Mouse (Mus musculus) lung, postnatal 0 days (tissue): ENCODE results near the gene Dlgap4.

ENCODE experiments used
- CTCF ChIP-seq: IDR thresholded peaks from 2 replicates; pipeline ENCODE4 v1.5.1; 2016; ENCODE audit warnings: antibody characterized with exemption, mild to moderate bottlenecking
- EP300 ChIP-seq: IDR thresholded peaks from 2 replicates; pipeline ENCODE4 v1.6.1; 2016; ENCODE audit warnings: antibody characterized with exemption, mild to moderate bottlenecking, control low read depth

- peak; percentile 16; the same call in 1 of the 2 replicates for TF ChIP-seq CTCF
- no peak for TF ChIP-seq EP300
Measured at GRCm38 (mm10) chr2:156630288-156630687, 16.8 kb downstream of the Dlgap4 start.
